Mouse (Mus musculus): ENCODE data around the gene Rbm18.

Gene Rbm18

GRCm38 (mm10) chr2:36104436-36104955 is 32.1 kb downstream of the Rbm18 start:
- no peak for DNase-seq

- peak; percentile 12 for DNase-seq
Observed at GRCm38 (mm10) chr2:36103555-36104367, 32.8 kb downstream of the Rbm18 start.

GRCm38 (mm10) chr2:36103069-36103554 is 33.5 kb downstream of the Rbm18 start:
- DNase-seq = no peak

GRCm38 (mm10) chr2:36102559-36102946 is 34.0 kb downstream of the Rbm18 start:
- no peak for DNase-seq

- no peak for DNase-seq
Observed at GRCm38 (mm10) chr2:36101866-36102558, 34.6 kb downstream of the Rbm18 start.

GRCm38 (mm10) chr2:36099739-36100138 is 36.8 kb downstream of the Rbm18 start:
- DNase-seq = no peak

- no peak for DNase-seq
Observed at GRCm38 (mm10) chr2:36098021-36098420, 38.6 kb downstream of the Rbm18 start.

GRCm38 (mm10) chr2:36097129-36097815 is 39.3 kb downstream of the Rbm18 start:
- no peak for DNase-seq

GRCm38 (mm10) chr2:36093914-36094475 is 42.6 kb downstream of the Rbm18 start:
- no peak for DNase-seq

GRCm38 (mm10) chr2:36093301-36093700 is 43.3 kb downstream of the Rbm18 start:
- no peak for DNase-seq

GRCm38 (mm10) chr2:36092748-36093147 is 43.8 kb downstream of the Rbm18 start:
- DNase-seq = no peak

- no peak for DNase-seq
Observed at GRCm38 (mm10) chr2:36090853-36091741, 45.5 kb downstream of the Rbm18 start.

- no peak for DNase-seq
Observed at GRCm38 (mm10) chr2:36089190-36089589, 47.4 kb downstream of the Rbm18 start.

GRCm38 (mm10) chr2:36085041-36085440 is 51.5 kb downstream of the Rbm18 start:
- DNase-seq = no peak

GRCm38 (mm10) chr2:36082802-36083580 is 53.6 kb downstream of the Rbm18 start:
- no peak for DNase-seq

- no peak for DNase-seq
Observed at GRCm38 (mm10) chr2:36081446-36081845, 55.1 kb downstream of the Rbm18 start.

- DNase-seq = no peak
Observed at GRCm38 (mm10) chr2:36077160-36077761, 59.3 kb downstream of the Rbm18 start.

GRCm38 (mm10) chr2:36075210-36075609 is 61.4 kb downstream of the Rbm18 start:
- DNase-seq = no peak

GRCm38 (mm10) chr2:36073781-36074180 is 62.8 kb downstream of the Rbm18 start:
- DNase-seq = no peak

GRCm38 (mm10) chr2:36071660-36072305 is 64.8 kb downstream of the Rbm18 start:
- DNase-seq = no peak
